Mouse (Mus musculus) small intestine, adult 2 months (tissue): ENCODE data around the gene Adk.

Source experiments
- CTCF ChIP-seq: fragments of 200-500 bp; IDR thresholded peaks from 2 replicates; pipeline ENCODE4 v1.5.1; 2012; ENCODE audit warnings: low read depth, mild to moderate bottlenecking, control low read depth, inconsistent platforms, low read length, moderate library complexity, mixed read lengths; ENCODE audit not compliant: insufficient replicate concordance, insufficient read length; ENCODE audit errors: extremely low read depth
- POLR2A ChIP-seq: fragments of 200-500 bp; IDR thresholded peaks from 2 replicates; pipeline ENCODE4 v1.6.1; 2012; ENCODE audit warnings: low read depth, mild to moderate bottlenecking, control low read depth, inconsistent platforms, low read length, moderate library complexity

GRCm38 (mm10) chr14:21101562-21101961 is 49.2 kb downstream of the Adk start:
- no peak for TF ChIP-seq CTCF
- no peak for TF ChIP-seq POLR2A
